In the genomic region with DNA sequence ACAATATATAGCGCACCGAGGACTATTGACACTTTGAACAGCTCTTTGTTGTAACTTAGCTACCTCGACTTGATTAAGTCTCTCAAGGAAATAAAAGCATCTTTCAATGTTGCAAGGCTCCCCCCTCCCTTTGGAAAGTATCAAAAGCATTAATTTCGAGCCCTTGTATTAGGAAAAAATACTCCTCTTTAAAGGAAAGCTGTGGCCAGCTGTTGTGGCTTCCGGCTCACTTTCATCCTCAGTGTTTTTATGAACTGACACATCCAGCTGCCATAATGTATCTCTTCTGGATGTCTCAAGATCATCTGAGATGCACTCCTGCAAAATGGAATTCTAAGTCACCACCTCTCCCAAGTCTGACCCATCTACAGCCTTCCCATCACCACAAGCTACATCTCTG, we compare ENCODE assay signal across 22 mouse cellular contexts.
DNase-seq lines count a peak whose midpoint lies in the region; ATAC-seq and TF ChIP-seq lines count a peak whose summit lies in the region.
"Had no signal": no experiment of that assay in that cellular context is flagged by ENCODE, and none has a peak within 500 bp of the region (broad histone marks: within the 10 kb centered on the region; RNA-seq: fewer than 3 reads in every experiment).

No protein-coding gene starts in this region.

- no peak overlapping the region for H3K27ac ChIP-seq in heart, embryonic 10.5 days
- peak overlapping the region; percentile 67; the same call in 1 of the 2 replicates for H3K27ac ChIP-seq in stomach, embryonic 14.5 days (ENCODE audit: low read length)
- H3K27ac ChIP-seq in stomach, postnatal 0 days (replicated peaks): no peak overlapping the region
- H3K27ac ChIP-seq in midbrain, embryonic 14.5 days (replicated peaks; ENCODE audit: low read depth, low read length): no peak overlapping the region
- H3K27ac ChIP-seq: forebrain, embryonic 10.5 days; hindbrain, embryonic 12.5 days; layer of hippocampus, adult 2 months; limb, embryonic 12.5 days had no signal

- DNase-seq in heart, postnatal 10 days: peak; percentile 21 to 32
- DNase-seq in heart, embryonic 10.5 days (ENCODE audit: low spot score): no peak
- DNase-seq in stomach, postnatal 0 days (ENCODE audit: low spot score): no peak
- DNase-seq in lung, postnatal 14 days: peak; percentile 26
- DNase-seq in left cerebral cortex, postnatal 4 days: no peak
- no peak for DNase-seq in midbrain, embryonic 14.5 days
- DNase-seq: adrenal gland, postnatal 25 days; cerebellum, adult 9-11 months; gastrocnemius, postnatal 10 days; layer of hippocampus, postnatal 36 days; liver, postnatal 0 days had no signal

- no peak for TF ChIP-seq CTCF in stomach, postnatal 0 days (IDR thresholded peaks at IDR 0.05; ENCODE audit: low read depth)

- TF ChIP-seq EP300 in stomach, postnatal 0 days (optimal IDR thresholded peaks at IDR 0.05): no peak

- intact Hi-C loops in heart, postnatal 10 days (cut with DNase I): no loop called here
- intact Hi-C loops in left cerebral cortex, postnatal 4 days (cut with DNase I): loop anchor here (10.0 kb wide), 2 partner anchors 267 to 407 kb away; no protein-coding TSS in a partner anchor

- H3K9ac ChIP-seq in stomach, embryonic 14.5 days (replicated peaks; ENCODE audit: low read depth, low read length): no peak overlapping the region
- no peak overlapping the region for H3K9ac ChIP-seq in stomach, postnatal 0 days (ENCODE audit: low read length)
- H3K9ac ChIP-seq in midbrain, embryonic 14.5 days (replicated peaks; ENCODE audit: low read length): no peak overlapping the region
- H3K9ac ChIP-seq: heart, embryonic 12.5 days; hindbrain, embryonic 12.5 days; limb, embryonic 12.5 days; liver, postnatal 0 days had no signal

- 68% methylated on average over 5 of the region's 5 CpGs for WGBS in heart, embryonic 10.5 days
- WGBS in stomach, embryonic 14.5 days: 28% methylated on average over 5 of the region's 5 CpGs
- WGBS in stomach, postnatal 0 days: 40% methylated on average over 5 of the region's 5 CpGs
- WGBS in midbrain, embryonic 14.5 days: 39% methylated on average over 5 of the region's 5 CpGs

- H3K27me3 ChIP-seq in heart, embryonic 10.5 days (ENCODE audit: insufficient read depth, poor library complexity, severe bottlenecking): no peaks in the 10 kb centered on the region
- no peaks in the 10 kb centered on the region for H3K27me3 ChIP-seq in stomach, embryonic 14.5 days (ENCODE audit: control insufficient read depth, insufficient read depth, low read length)
- H3K27me3 ChIP-seq in stomach, postnatal 0 days (ENCODE audit: control insufficient read depth, insufficient read depth, low read length): no peaks in the 10 kb centered on the region
- H3K27me3 ChIP-seq in midbrain, embryonic 14.5 days (ENCODE audit: control insufficient read depth, insufficient read depth, low read length): no peaks in the 10 kb centered on the region
- H3K27me3 ChIP-seq: heart, embryonic 12.5 days; hindbrain, embryonic 12.5 days; limb, embryonic 12.5 days had no signal

- no peaks in the 10 kb centered on the region for H3K9me3 ChIP-seq in heart, embryonic 10.5 days
- no peaks in the 10 kb centered on the region; the same call in 1 of the 2 replicates for H3K9me3 ChIP-seq in stomach, embryonic 14.5 days (ENCODE audit: control insufficient read depth, low read depth, low read length)
- no peaks in the 10 kb centered on the region for H3K9me3 ChIP-seq in stomach, postnatal 0 days (ENCODE audit: control insufficient read depth, low read length)
- no peaks in the 10 kb centered on the region for H3K9me3 ChIP-seq in midbrain, embryonic 14.5 days (ENCODE audit: control insufficient read depth, low read length)
- H3K9me3 ChIP-seq: forebrain, embryonic 10.5 days; hindbrain, embryonic 12.5 days; limb, embryonic 12.5 days had no signal

- H3K4me1 ChIP-seq in heart, embryonic 10.5 days: no peaks in the 10 kb centered on the region
- H3K4me1 ChIP-seq in stomach, embryonic 14.5 days (ENCODE audit: control insufficient read depth, insufficient read depth, low read length): peaks cover 8% of the 10 kb centered on the region; the same call in 1 of the 2 replicates
- no peaks in the 10 kb centered on the region for H3K4me1 ChIP-seq in stomach, postnatal 0 days (replicated peaks; ENCODE audit: control insufficient read depth, insufficient read depth)
- H3K4me1 ChIP-seq in midbrain, embryonic 14.5 days (ENCODE audit: control insufficient read depth, insufficient read depth, low read length): no peaks in the 10 kb centered on the region
- H3K4me1 ChIP-seq: heart, embryonic 12.5 days; hindbrain, embryonic 12.5 days had no signal

- no peak overlapping the region for H3K4me2 ChIP-seq in stomach, embryonic 14.5 days (replicated peaks; ENCODE audit: low read depth, low read length)
- H3K4me2 ChIP-seq in stomach, postnatal 0 days (replicated peaks; ENCODE audit: low read depth): no peak overlapping the region
- no peak overlapping the region for H3K4me2 ChIP-seq in midbrain, embryonic 14.5 days (ENCODE audit: low read length)
- H3K4me2 ChIP-seq: heart, embryonic 12.5 days; hindbrain, embryonic 12.5 days; limb, embryonic 12.5 days; liver, embryonic 11.5 days; midbrain, embryonic 11.5 days had no signal

- no peak for ATAC-seq in stomach, embryonic 14.5 days (ENCODE audit: insufficient number of reproducible peaks, insufficient read depth, low FRiP score, low read depth)
- ATAC-seq in stomach, postnatal 0 days (ENCODE audit: low FRiP score, low TSS enrichment): no peak
- ATAC-seq in midbrain, embryonic 14.5 days (ENCODE audit: low FRiP score, low TSS enrichment): no peak
- ATAC-seq: CD4-positive, CD25-positive, alpha-beta regulatory T cell, adult 4 months; forebrain, embryonic 16.5 days; intestine, postnatal 0 days; liver, postnatal 0 days had no signal

- no peaks in the 10 kb centered on the region for H3K36me3 ChIP-seq in heart, embryonic 10.5 days
- no peaks in the 10 kb centered on the region for H3K36me3 ChIP-seq in stomach, embryonic 14.5 days (ENCODE audit: control insufficient read depth, insufficient read depth, low read length)
- no peaks in the 10 kb centered on the region for H3K36me3 ChIP-seq in stomach, postnatal 0 days (ENCODE audit: control insufficient read depth, insufficient read depth, low read length)
- no peaks in the 10 kb centered on the region for H3K36me3 ChIP-seq in midbrain, embryonic 14.5 days (ENCODE audit: control insufficient read depth, insufficient read depth, low read length)
- H3K36me3 ChIP-seq: forebrain, embryonic 10.5 days; heart, embryonic 12.5 days; hindbrain, embryonic 12.5 days; limb, embryonic 12.5 days had no signal

- no peak overlapping the region for H3K4me3 ChIP-seq in heart, embryonic 10.5 days
- no peak overlapping the region for H3K4me3 ChIP-seq in stomach, embryonic 14.5 days (ENCODE audit: low read depth, low read length)
- no peak overlapping the region for H3K4me3 ChIP-seq in stomach, postnatal 0 days (ENCODE audit: low read depth, low read length)
- no peak overlapping the region for H3K4me3 ChIP-seq in midbrain, embryonic 14.5 days (replicated peaks; ENCODE audit: low read depth, low read length)
- H3K4me3 ChIP-seq: forebrain, embryonic 10.5 days; heart, embryonic 12.5 days; hindbrain, embryonic 12.5 days; layer of hippocampus, adult 2 months; limb, embryonic 12.5 days had no signal

Comparison
In these comparisons a context has a peak if more than half of its experiments do, and no peak if none do; other contexts are left out.
1. DNase-seq: peak in heart, postnatal 10 days (2 of 2) and lung, postnatal 14 days (single experiment); none in heart, embryonic 10.5 days (single experiment), stomach, postnatal 0 days (single experiment), left cerebral cortex, postnatal 4 days (single experiment) and midbrain, embryonic 14.5 days (single experiment).